Comparison of ENCODE assay signal across 20 mouse cellular contexts in genomic region chr5:45496930-45497550, GRCm38 (mm10). TPM values are rescaled to one million over a fixed set of nuclear protein-coding genes. Genes with fewer than 3 reads are reported as not detected.
DNase-seq lines count a peak whose midpoint lies in the region; TF ChIP-seq lines count a peak whose summit lies in the region.
"Had no signal": no experiment of that assay in that cellular context is flagged by ENCODE, and none has a peak within 500 bp of the region (broad histone marks: within the 10 kb centered on the region; RNA-seq: fewer than 3 reads in every experiment).

No protein-coding gene starts in this region.

- peak overlapping the region; percentile 3; the same call in 1 of the 2 replicates for H3K4me3 ChIP-seq in layer of hippocampus, adult 2 months
- peak overlapping the region; percentile 98 for H3K4me3 ChIP-seq in E14TG2a.4 (replicated peaks; ENCODE audit: low read length)
- H3K4me3 ChIP-seq: forebrain, embryonic 13.5 days; heart, embryonic 13.5 days; limb, embryonic 15.5 days had no signal

- DNase-seq in layer of hippocampus, adult 2 months (ENCODE audit: low spot score in 2 of 2) = peak in 1 of 2 experiments; percentile 4
- DNase-seq in layer of hippocampus, adult 9-11 months = no peak
- DNase-seq in 3T3-L1 (ENCODE audit: low read depth, low spot score) = peak; percentile 43
- DNase-seq in fibroblast of lung, adult 2 months (ENCODE audit: low read depth) = peak; percentile 57
- DNase-seq in heart, postnatal 10 days = no peak
- DNase-seq in layer of hippocampus, adult 18-20 months (ENCODE audit: low spot score in 2 of 2) = no peak
- DNase-seq: adrenal gland, postnatal 25 days; cerebellum, adult 11-12 months; gastrocnemius, postnatal 10 days; heart, adult 11 months; heart, postnatal 36 days; lung, adult 2 months; lung, postnatal 4 days had no signal

- peaks cover 86% of the 10 kb centered on the region for H3K4me1 ChIP-seq in E14TG2a.4 (replicated peaks; ENCODE audit: low read depth, low read length)

- TF ChIP-seq CTCF in layer of hippocampus, adult 2 months (conservative IDR thresholded peaks at IDR 0.05) = no peak
- TF ChIP-seq CTCF in E14TG2a.4 (conservative IDR thresholded peaks at IDR 0.05; ENCODE audit: low read length) = no peak

- H3K27me3 ChIP-seq in E14TG2a.4 (ENCODE audit: insufficient read depth, low read length) = no peaks in the 10 kb centered on the region
- H3K27me3 ChIP-seq: limb, embryonic 15.5 days had no signal

- H3K36me3 ChIP-seq in E14TG2a.4 (ENCODE audit: insufficient read depth, low read length) = peaks cover 76% of the 10 kb centered on the region

- peak overlapping the region; percentile 92 for H3K27ac ChIP-seq in layer of hippocampus, adult 2 months
- H3K27ac ChIP-seq: forebrain, embryonic 13.5 days; heart, embryonic 13.5 days; hindbrain, embryonic 14.5 days; limb, embryonic 15.5 days; stomach, postnatal 0 days had no signal

- no peaks in the 10 kb centered on the region for H3K9me3 ChIP-seq in E14TG2a.4 (ENCODE audit: low read length)
- H3K9me3 ChIP-seq: forebrain, embryonic 13.5 days; heart, embryonic 13.5 days; limb, embryonic 15.5 days had no signal

- intact Hi-C loops in heart, postnatal 10 days (cut with DNase I) = loop anchor here (10.0 kb wide), 1 partner anchor 358 kb away; the partner anchor contains the start of gene Lcorl

RNA-seq across cellular contexts. Expression of gene Lap3, which starts 3.9 kb away (rescaled TPM):
- 10 to 100 TPM; 54.3 to 58.7 TPM for total RNA-seq in layer of hippocampus, adult 2 months (2021)
- total RNA-seq in heart, postnatal 10 days (2021) = 10 to 100 TPM; 77.1 to 77.2 TPM
- 10 to 100 TPM; 59.5 to 60.1 TPM for total RNA-seq in layer of hippocampus, adult 18-20 months (2021)

RNA-seq across cellular contexts. Expression of gene Med28, which starts 23.0 kb away (rescaled TPM):
- 100 to 1,000 TPM in 1 of 2 experiments, 10 to 100 TPM in 1; 96.8 to 102 TPM for total RNA-seq in layer of hippocampus, adult 2 months (2021)
- total RNA-seq in heart, postnatal 10 days (2021) = 10 to 100 TPM; 50.4 to 53.8 TPM
- 100 to 1,000 TPM; 105 to 120 TPM for total RNA-seq in layer of hippocampus, adult 18-20 months (2021)

RNA-seq across cellular contexts. Expression of gene Clrn2, which starts 43.5 kb away (rescaled TPM):
- under 1 TPM; 0.39 to 0.54 TPM for total RNA-seq in layer of hippocampus, adult 2 months (2021)
- total RNA-seq in heart, postnatal 10 days (2021) = not detected
- total RNA-seq in layer of hippocampus, adult 18-20 months (2021) = 1 to 10 TPM in 1 of 2 experiments, under 1 TPM in 1; 0.61 to 1.0 TPM
- total RNA-seq: adrenal gland, postnatal 25 days; gastrocnemius, postnatal 10 days; heart, postnatal 36 days; layer of hippocampus, postnatal 10 days had no signal

RNA-seq across cellular contexts. Expression of gene Qdpr, which starts 47.0 kb away (rescaled TPM):
- total RNA-seq in layer of hippocampus, adult 2 months (2021) = 100 to 1,000 TPM; 167 to 169 TPM
- 10 to 100 TPM; 78.9 to 81.4 TPM for total RNA-seq in heart, postnatal 10 days (2021)
- 100 to 1,000 TPM; 201 to 228 TPM for total RNA-seq in layer of hippocampus, adult 18-20 months (2021)

Comparison
In these comparisons a context has a peak if more than half of its experiments do, and no peak if none do; other contexts are left out.
1. DNase-seq: peak in 3T3-L1 (single experiment) and fibroblast of lung, adult 2 months (single experiment); none in layer of hippocampus, adult 9-11 months (single experiment), heart, postnatal 10 days (0 of 2) and layer of hippocampus, adult 18-20 months (0 of 2).